Mouse (Mus musculus) testis, adult 2 months (tissue): ENCODE measurements around the gene Lcn3.

Source experiments
- CTCF ChIP-seq: fragments of 200-500 bp; IDR thresholded peaks from 2 replicates; pipeline ENCODE4 v1.5.1; 2012; ENCODE audit warnings: low read depth, mild to moderate bottlenecking, inconsistent platforms, low read length, moderate library complexity; ENCODE audit not compliant: control insufficient read depth, insufficient read depth, insufficient replicate concordance
- POLR2A ChIP-seq: fragments of 200-500 bp; IDR thresholded peaks from 2 replicates; pipeline ENCODE4 v1.6.1; 2012; ENCODE audit warnings: low read depth, mild to moderate bottlenecking, inconsistent platforms, low read length, moderate library complexity; ENCODE audit not compliant: control insufficient read depth

GRCm38 (mm10) chr2:25797635-25798034 is 32.3 kb downstream of the Lcn3 start:
- TF ChIP-seq POLR2A (no peak), CTCF (no peak)
